Mouse (Mus musculus) lung, postnatal 4 days (tissue): ENCODE data around the gene Tmem151a.
"Not testable (repeated sequence)": the region's sequence is repeated elsewhere in the genome, so short reads cannot be mapped to it uniquely, and the experiment has no call there.

Experiments
- DNase-seq, 2 experiments: peaks; one replicate each; pipeline ENCODE4 v3.0.0; 2021

Gene Tmem151a

DNA sequence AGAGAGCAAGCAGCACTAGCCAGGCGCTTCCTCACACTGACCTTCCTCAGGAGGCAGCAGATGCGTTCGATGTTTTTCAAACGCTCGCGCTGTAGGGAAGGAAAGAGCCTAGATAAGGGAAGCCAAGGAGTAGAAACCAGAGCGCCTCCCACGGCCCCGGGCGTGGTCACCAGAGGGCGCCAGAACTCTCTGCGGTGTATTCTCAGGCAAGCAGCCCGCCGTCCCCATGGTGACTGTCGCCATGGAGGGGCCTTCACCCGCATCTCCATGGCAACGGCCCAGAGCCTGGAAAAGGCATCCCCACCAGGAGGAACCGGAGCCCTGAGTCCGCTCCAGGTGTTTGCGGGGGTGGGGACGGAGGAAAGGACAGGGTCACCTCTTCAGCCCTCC lies 8.9 kb upstream of the Tmem151a start:
- peak; percentile 92 to 93 for DNase-seq

DNA sequence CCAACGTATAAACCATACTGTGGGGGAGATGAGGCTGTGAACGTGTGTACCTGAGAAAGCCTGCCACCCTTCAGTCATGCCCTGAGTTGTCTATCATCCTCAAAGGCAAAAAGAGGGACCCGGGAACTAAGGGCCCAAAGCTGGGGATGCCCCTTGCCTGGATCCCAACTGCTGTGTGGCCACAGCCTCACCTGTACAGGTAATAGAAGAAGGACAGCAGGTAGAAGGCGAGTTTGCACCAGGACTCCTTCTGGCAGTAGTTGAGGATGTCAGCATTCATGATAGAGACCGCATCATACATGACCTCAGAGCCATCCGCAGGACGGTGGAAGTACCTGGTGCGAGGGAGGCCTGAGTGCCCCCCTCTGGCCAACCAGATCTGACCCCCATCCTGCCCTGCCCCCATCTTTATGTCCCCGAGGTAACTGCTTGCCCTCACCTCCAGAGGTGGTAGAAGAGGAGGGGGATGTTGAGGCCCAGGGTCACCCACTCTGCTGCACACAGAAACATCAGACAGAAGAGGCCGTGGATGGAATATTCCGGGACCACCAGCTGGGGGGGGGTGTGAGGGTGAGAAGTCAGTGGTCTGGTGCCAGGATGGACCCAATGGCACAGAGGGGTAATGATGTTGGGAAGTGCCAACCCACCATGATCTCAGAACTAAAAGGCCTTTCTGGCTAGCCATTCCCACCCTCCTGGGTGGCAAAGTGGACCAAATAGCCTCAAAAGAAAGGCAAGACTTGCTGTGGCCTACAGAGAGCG lies 8.3 kb upstream of the Tmem151a start:
- no peak for DNase-seq

DNA sequence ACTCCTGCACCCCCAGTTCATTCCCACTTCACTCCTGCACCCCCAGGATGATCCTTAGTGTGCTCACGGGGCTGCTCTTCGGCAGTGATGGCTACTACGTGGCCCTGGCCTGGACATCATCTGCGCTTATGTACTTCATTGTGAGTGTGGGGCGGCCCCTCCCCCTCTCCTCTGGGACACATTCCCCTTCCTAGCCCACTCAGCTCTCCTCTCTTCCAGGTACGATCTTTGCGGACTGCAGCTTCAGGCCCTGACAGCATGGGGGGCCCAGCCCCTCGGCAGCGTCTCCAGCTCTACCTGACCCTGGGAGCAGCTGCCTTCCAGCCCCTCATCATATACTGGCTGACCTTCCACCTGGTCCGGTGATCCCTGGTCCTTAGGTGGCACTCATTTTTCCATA lies 6.8 kb upstream of the Tmem151a start:
- DNase-seq: no peak

DNA sequence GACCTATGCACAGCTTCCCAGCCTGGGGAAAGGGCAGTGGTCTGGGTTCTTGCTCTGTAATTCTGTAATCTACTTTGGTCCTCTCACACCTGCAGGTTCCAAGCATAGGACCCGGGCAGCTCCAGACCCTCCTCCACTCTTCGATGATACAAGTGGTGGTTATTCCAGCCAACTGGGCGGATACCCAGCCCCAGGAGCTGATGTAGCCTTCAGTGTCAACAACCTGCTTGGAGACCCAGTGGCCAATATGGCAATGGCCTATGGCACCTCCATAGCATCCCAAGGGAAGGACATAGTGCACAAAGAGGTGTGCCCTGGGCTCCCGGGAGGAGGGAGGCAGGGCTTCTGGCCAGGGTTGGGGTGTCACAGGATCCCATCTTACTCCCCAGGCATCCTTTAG lies 4.0 kb upstream of the Tmem151a start:
- DNase-seq: no peak

DNA sequence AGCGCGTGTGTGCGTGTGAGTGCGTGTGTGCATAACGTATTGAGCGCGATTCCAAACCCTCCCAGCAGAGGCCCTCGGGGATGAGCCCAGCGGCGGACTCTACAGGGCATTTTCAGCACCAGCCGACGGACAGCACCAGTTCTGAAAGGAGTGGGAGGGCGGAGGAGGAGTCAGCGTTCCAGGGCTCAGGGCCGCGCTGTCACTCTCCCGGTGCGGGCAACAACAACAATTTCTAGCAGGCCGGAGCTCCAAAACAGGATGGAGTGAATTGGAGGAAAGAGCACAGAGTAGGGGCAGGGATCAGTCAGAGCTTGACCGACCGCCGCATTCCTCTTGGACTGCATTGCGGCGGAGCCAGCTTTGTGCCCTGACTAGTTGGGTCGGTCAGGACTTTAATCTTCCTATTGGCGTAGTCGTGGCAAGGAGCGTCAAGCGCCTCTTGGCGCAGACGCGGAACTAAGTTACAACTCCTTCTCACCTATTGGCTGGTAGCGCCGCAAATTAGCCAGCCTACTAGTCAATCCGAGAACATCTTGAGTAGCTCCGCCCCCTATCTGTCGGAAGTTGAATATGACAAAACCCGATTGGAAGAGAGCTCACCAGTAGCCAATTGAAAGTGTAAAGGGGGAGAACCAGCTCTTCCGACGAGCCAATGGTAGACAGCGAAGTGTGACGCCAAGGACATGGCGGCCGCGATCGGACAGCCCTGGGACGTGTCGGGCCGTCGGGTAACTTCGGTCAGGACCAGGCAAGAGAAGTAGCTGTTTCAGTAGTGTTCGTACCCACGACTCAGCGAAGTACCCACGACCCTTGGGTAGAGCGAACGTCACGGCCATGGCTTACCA lies 2.8 kb upstream of the Tmem151a start, which contains the start of gene Yif1a:
TSS of gene Yif1a (plus strand) at position 655 of the 845 bp plus-strand sequence.
- DNase-seq: peak; percentile 95 to 96

DNA sequence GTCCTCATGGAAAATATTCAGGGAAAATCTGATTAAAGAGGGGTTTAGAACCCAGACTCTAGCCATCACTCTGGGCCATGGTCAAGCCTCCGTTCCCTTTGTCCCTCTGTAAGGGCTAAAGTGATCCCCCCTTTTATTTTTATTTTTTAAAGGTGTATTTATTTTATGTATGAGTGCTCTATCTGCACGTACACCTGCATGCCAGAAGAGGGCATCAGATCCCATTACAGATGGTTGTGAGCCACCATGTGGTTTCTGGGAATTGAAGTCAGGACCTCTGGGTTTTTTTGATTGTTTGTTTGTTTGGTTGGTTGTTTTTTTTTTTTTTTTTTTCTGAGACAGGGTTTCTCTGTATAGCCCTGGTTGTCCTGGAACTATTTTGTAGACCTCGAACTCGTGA lies 1.2 kb upstream of the Tmem151a start:
- DNase-seq: not testable (repeated sequence)

DNA sequence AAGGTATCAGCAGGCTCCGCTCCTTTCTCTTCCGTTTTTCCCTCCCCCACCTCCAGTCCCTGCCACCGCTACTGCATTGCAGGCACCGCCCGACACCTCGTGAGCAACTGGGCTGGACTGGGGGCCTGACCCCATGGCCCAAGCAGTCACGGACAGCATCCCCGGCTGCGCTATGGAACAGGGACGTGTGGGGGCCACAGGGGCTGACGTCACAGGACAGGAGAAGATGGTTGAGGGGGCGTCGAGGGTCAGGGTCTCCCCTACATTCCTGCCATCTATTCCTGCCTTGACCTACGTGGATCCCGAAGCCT lies 542 bp downstream of the Tmem151a start:
- DNase-seq: no peak

DNA sequence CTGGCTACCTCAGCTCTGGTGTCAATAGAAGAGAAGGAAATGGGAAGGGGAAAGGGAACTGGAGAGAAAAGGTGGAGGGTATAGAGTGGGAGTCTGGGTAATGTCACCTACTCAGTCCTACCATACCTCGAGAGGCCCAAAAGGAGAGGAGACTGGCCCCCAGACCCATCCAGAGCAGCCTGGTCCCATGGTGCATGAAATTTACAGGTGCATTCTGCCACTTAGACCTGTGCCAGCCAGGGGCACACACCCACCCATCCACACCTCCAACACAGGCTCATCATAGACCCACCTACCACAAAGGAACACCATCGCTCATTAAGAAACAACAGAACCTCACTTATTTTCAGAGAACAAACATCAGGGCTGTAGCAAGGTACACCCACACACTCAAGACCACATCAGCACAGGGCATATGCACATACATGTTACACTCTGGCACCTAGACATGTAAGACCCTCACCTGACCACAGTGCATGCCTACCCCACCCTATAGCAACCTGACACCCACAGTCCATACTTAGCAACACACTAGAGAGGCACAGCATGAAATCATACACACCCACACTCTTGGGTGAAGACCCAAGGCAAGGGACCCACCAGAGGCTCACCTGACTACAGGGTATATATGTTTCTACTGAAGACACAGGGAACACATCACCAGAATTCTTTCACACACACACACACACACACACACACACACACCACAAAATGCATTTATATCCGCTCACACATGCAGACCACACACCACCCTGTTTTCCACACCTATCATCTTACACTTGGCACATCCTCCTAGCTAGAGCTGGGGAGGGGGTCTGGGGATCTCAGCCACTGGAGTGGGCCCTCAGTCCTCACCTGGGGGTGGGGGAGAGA lies 1.1 kb downstream of the Tmem151a start:
- no peak for DNase-seq

DNA sequence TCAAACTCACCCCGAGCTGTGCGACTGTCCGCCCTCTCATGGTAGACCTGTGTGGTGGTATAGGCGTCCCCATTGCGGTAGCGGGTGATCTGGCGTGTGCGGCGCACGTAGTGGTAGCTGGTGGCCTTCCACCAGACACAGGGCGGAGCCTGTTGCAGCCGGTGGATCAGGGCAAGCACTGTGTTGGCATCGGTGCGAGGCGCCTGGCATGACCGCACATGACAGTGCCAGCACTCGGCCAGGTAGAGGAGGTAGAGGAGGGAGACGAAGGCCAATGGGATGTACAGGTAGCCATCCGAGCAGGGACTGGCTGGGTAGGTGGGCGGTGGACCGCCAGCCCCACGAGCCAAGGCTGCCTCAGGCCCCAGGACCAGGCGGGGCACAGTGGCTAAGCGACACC lies 2.7 kb downstream of the Tmem151a start:
- no peak for DNase-seq

DNA sequence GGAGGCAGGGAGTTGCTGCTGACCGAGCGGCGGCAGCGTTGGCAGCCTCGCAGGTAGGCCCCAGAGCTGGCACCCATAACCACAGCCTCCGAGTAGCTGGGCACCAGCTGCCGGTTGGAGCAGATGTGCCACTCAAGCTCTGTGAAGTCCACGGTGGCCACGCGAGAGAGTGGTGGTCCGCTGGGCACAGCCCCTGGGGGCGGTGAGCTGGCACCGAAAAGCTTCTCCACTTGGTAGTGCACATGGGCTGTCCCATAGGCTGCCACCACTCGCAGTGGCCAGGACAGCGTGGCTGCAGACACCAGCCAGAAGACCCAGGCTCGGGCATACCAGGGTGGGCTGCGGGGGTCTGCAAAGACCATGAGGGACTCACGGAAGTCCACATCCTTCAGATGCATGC lies 3.3 kb downstream of the Tmem151a start:
- DNase-seq: no peak

DNA sequence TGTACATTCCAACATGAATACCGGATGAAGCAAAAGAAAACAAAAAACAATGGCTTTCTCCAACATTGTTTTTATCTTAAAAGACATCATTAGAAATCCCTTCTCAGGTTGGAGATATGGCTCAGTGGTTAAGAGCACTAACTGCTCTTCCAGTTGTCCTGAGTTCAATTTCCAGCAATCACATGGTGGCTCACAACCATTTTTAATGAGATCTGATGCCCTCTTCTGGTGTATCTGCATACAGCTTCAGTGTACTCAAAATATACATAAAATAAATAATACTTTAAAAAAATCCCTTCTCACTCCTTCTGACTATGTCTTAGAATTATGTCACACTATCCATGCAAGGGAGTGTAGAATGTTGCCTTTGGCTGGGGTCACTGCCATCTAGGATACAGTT lies 6.1 kb downstream of the Tmem151a start:
- DNase-seq: no peak

DNA sequence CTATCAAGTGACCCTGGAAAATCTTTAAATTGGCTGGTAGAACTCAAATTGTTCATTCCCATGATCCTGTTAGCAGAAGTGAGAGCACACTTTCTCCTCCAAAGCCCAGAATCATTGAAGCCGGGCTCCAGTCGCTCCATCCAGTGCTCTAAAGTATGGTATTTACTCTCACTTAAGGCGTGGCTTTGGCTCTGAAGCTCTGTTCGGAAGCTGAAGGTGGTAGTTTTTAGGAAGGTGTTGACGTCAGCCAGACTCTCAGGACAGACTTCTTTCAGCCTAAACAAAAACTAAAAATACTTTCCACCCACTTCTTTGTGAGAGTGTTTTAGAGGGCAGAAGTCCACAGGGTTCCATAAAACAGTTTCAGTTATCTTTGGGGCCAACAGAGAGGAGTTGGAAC lies 11.8 kb downstream of the Tmem151a start:
- DNase-seq: no peak

DNA sequence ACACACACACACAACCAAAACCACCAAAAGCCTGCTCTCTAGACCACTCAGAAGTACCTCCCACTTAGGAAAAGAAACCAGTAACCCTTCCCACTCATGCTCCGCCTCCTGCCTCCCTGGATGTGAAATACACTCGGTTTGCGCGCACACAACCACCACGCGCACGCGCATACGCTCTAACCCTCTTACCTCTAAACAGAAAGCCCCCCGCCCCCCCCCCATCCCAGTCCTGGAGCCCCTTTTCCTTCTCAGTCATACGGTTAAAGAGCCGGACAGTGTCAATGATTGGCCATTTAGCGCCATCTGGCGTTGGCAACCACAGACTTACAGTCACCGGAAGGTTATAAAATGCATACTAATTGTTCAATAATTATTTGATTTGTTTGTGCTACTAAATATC lies 12.3 kb downstream of the Tmem151a start:
- peak; percentile 65 to 71 for DNase-seq

DNA sequence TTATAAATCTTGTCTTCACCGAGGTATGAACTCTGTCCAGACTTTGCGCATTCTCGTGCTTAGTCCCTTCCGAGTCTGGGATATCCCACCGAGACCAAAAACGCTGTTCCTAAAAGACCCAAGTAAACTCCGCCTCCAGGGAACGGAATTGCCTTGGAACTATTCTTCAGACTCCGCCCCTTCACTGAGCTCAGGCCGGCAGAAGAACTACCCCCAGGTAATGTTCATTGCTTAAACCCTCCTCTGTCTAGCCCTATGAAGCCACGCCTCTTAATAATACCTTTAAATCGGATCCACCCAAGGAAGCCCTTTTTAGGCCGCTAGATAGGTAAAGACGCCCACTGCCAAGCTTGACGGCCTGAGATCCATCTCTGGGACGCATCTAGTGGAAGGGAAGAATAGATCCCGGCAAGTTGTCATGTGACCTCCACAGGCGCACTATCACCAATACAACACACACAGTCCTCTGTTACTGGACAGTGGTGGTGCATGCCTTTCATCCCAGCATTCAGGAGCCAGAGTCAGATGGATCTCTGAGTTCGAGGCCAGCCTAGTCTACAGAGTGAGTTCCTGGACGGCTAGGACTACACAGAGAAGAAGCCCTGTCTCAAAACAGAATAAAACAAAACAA lies 12.8 kb downstream of the Tmem151a start:
- DNase-seq: peak in 1 of 2 experiments; percentile 42

DNA sequence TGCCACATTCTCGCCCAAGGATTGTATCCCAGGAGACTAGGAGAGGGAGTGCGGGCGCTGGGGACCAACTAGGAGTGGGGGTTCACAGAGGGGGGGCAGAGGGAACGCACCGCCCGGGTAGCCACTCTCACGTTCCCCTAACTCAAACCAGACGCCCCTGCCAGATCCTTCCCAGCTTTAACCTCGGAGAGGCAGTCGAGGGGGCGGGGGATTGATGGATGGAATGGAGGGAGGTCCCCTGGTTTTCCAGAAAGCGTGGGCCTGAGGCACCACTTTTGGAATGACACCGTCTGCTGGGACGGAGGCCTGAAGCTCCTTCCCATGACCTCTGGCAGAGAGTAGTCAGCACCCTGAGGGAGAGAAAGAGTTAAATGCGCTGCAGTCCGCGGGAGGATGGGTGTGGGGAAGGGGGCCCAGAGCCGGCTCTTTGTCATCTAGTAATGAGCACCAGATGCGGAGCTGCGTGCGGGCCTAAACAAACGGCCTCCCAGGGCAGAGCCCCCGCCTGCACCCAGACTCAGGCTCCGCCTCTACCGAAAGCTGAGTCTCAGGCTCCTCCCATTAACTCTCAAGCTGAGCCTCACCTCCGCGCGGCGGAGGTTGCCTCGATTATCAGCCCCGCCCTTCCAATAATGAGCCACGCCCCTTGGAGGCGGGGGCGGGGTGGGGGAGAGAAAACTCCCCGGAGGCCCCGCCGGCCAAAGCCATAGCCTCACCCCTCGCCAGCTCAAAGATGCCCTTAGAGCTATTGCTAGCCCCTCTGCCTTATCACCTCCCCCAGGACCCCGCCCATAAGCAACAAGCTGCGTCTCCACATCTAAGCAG lies 13.6 kb downstream of the Tmem151a start:
- peak; percentile 82 to 90 for DNase-seq

DNA sequence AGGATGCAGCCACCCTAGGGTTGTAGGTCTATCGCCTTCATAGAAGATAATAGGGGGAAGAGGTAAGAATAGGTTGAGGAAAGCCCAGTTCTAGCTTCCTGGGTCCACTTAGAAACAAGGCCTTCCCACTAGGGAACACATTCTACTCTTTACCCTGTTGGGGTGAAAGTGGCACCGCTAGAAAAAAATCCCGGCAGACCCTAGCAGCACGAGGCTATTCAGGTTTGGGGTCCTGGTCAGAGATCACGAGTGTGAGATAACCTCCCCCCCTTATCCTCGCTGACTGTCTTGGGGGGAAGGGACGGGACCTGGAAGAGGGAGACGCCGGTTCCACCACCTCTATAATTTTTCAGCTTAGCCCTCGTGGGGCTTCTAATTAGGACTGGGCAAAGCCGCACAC lies 14.3 kb downstream of the Tmem151a start:
- no peak for DNase-seq

DNA sequence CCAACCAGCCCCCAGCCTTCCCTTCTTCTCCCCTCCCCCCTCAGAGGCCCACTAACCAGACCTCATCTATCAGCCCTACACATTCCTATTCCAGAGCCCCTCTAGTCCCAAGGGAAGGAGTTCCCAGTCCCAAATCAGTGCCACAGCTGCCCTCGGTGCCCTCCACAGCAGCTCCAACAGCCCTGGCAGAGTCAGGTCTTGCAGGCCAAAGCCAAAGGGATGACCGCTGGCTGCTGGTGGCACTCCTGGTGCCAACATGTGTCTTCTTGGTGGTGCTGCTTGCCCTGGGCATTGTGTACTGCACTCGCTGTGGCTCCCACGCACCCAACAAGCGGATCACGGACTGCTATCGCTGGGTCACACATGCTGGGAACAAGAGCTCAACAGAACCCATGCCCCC lies 15.4 kb downstream of the Tmem151a start:
- no peak for DNase-seq

DNA sequence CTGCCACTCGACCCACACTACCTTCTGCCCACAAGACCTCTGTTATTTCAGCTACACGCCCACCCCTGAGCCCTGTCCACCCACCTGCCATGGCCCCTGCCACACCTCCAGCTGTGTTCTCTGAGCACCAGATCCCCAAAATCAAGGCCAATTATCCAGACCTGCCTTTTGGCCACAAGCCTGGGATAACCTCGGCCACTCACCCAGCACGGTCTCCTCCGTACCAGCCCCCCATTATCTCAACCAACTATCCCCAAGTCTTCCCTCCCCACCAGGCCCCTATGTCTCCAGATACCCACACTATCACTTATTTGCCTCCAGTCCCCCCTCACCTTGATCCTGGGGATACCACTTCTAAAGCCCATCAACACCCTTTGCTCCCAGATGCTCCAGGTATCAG lies 15.8 kb downstream of the Tmem151a start:
- DNase-seq: no peak

DNA sequence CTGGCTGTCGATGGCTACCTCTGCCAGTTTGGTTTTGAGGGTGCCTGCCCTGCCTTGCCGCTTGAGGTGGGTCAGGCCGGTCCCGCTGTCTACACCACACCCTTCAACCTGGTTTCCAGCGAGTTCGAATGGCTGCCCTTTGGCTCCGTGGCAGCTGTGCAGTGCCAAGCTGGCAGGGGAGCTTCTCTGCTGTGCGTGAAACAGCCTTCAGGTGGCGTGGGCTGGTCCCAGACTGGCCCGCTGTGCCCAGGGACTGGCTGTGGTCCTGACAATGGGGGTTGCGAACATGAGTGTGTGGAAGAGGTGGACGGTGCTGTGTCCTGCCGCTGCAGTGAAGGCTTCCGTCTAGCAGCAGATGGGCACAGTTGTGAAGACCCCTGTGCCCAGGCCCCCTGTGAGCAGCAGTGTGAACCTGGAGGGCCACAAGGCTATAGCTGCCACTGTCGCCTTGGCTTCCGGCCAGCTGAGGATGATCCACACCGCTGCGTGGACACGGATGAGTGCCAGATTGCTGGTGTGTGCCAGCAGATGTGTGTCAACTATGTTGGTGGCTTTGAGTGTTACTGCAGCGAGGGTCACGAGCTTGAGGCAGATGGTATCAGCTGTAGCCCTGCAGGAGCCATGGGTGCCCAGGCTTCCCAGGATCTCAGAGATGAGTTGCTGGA lies 16.6 kb downstream of the Tmem151a start:
- no peak for DNase-seq

DNA sequence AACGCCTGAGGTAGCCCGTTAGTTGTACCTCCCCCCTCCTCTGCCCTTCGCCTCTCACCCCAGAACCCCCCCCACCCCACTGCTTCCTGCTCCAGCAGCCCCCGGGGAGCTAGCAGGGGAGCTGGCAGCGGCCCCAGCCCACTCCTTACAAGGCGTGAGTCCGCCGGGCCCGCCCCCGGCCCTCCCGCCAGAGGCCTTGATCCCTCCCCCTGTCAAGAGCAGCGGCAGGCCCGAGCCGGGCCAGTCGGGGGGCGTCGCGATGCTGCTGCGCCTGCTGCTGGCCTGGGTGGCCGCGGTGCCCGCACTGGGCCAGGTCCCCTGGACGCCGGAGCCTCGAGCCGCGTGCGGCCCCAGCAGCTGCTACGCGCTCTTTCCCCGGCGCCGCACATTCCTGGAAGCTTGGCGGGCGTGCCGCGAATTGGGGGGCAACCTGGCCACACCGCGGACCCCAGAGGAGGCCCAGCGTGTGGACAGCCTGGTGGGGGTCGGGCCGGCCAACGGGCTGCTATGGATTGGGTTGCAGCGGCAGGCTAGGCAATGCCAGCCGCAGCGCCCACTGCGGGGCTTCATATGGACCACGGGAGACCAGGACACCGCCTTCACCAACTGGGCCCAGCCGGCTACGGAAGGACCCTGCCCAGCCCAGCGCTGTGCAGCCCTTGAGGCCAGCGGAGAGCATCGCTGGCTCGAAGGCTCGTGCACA lies 17.3 kb downstream of the Tmem151a start, which contains the start of gene Cd248:
TSS of gene Cd248 (plus strand) at position 212 of the 703 bp plus-strand sequence.
- DNase-seq: peak; percentile 75 to 91
